Mouse (Mus musculus) CD4-positive naive resting alpha-beta T cell, adult 76 days (primary cell): Measurements from ENCODE around the gene Parl. TPM values are rescaled to one million over a fixed set of nuclear protein-coding genes. Genes with fewer than 3 reads are reported as not detected.

Source experiments
- total RNA-seq: library from RNA; stranded (reverse); gene quantifications from one replicate; pipeline ENCODE4 v1.2.4, GENCODE M21; 2023

Parl gene
- total RNA-seq = 78.7 TPM

DNA sequence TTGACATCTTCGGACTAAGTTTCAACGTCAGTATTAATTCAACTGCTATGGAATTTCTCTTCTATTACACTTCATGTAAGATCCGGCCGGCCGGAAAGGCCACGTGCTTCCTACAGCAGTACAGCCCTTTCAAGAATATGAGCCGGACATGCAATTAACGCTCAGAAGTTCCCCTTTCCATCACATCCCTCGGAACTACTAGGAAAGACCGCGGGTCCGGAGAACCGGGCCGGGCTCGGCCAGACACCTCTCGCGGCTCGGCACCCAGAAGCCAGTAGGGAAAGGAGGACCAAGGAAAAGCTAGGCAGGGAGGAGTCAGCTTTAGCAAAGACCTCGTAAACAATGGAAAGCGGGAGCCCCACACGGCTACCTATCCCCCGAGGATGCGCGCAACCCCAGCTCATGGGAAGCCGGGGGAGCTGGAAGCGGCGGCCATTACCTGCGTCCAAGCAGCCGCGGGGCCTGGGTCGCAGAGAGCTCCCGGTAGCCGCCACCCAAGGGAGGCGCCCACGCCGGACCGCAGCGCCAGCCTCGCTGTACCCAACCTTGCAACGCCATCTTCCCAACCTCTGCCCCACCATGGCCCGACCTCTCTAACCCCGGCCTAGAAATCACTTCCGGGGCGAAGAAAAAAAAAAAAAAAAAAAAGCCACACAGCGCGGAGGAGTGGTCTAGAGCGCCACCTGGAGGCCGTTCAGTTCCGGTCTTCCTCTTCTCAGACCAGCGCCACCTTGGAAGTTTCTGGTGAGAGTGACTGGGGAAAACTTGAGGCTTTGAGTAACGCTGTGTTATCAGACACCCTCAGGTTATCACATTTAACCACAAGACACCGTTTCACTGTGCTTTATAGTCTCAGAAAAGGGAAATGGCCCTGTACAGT is at the start of gene Parl:
Parl (minus strand) TSS at position 618 of the 880 bp plus-strand sequence.

DNA sequence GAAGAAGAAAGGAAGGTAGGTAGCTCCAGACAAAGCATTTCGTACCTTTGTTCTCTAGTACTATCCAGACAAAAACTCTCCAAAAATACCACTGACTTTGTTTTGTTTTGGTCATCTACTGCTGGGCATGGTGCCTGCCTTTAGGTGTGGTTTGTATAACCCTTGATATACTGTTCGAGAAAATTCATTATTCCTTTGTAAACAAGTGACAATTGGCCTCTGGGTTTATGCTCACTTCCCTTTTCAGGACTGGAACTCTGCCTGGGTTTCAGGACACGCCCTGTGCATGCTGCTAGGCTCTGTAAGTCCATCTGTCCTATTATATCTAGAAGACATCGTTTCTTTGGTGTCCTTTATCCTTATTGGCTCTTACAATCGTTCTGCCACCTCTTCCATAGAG is 23.1 kb upstream of the Parl start, which contains the start of gene Cyp2ab1:
Cyp2ab1 (minus strand) TSS at position 119 of the 400 bp plus-strand sequence.

DNA sequence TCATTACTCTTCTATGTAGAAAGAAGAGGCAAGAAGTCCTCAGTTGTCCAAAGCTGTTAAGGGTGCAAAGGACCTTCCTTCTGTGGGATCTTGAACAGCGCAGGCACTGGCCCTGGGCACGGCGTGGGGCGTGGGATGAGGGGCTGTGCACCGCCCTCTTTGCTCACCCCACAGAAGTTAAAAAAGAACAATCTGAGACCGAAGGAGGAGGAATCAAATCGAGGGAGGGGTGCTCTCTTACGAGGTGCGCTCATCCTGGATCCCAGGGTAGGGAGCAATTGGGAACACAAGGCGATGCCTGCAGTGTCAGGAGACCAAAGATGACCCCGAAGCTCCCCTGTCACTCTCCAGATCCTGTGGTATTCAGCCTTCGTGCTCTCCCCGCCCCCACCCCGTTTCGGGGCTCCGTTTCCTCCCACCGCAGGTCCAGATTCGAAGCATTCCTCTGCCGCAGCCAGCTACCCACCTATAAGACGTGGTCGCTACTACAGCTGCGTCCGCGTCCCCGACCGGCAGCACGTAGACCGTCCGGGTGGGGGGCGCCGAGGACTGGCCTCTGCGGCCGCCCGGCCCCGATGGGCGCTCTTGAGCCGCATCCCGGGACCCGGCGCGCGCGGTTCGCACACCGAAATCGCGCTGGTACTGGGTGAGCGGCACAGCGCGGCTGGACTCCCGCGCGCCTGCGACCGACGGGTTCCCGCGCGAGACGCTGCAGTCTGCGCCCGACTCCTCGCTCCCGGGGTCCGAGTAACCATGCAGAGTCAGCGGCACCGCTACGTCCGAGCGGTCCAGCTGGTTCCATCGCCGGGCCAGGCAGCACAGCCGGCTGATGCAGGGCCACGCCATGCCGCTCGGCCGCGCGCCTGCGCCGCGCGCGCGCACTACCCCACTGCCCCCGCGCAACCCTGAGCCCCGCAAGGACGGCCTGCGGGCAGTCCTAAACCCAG is 61.4 kb downstream of the Parl start, which contains the start of gene Map6d1:
Map6d1 (minus strand) TSS at position 891 of the 947 bp plus-strand sequence.

Other genes starting within 250 kb of the Parl start
- 277 TPM for gene Klhl24, start 204.8 kb downstream of the Parl start, total RNA-seq
- gene Yeats2, start 161.3 kb downstream of the Parl start, total RNA-seq = 89.6 TPM
- gene Map6d1, start 61.0 kb downstream of the Parl start, total RNA-seq = not detected
- gene Cyp2ab1, start 23.0 kb upstream of the Parl start, total RNA-seq = not detected
- gene Abcc5, start 124.0 kb upstream of the Parl start, total RNA-seq = 64.7 TPM
- 42.3 TPM for gene Eif2b5, start 196.4 kb upstream of the Parl start, total RNA-seq
- gene Dvl3, start 214.6 kb upstream of the Parl start, total RNA-seq = 33.0 TPM
- 157 TPM for gene Ap2m1, start 233.1 kb upstream of the Parl start, total RNA-seq
- 106 TPM for gene Abcf3, start 246.2 kb upstream of the Parl start, total RNA-seq